Comparison of ENCODE assay signal across 18 mouse cellular contexts in the genomic region with DNA sequence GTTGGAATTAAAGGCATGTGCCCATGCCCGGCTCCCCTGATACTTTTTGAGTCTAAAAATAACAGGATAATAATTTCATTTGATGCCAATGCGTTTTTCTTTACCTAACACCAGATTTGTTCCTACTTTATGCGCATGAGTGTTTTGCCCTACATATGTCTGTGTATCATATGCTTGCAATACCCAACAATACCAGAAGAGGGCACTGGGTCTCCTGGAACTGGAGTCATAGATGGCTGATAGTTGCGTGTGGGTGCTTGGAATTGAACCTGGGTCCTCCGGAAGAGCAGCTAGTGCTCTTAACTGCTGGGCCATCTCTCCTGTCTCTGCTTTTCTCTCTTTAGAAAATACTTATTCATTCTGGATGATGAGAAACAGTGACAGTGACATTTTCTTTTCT.
A peak's percentile ranks its signal among the peaks of the same experiment; 100 is the strongest.
DNase-seq lines count a peak whose midpoint lies in the region; ATAC-seq and TF ChIP-seq lines count a peak whose summit lies in the region.
"Had no signal": no experiment of that assay in that cellular context is flagged by ENCODE, and none has a peak within 500 bp of the region (broad histone marks: within the 10 kb centered on the region; RNA-seq: fewer than 3 reads in every experiment).

No protein-coding gene starts in this region.

- no peaks in the 10 kb centered on the region for H3K4me1 ChIP-seq in liver, postnatal 0 days (ENCODE audit: insufficient read depth)
- H3K4me1 ChIP-seq in liver, embryonic 11.5 days (replicated peaks; ENCODE audit: control insufficient read depth, insufficient read depth, low read length) = no peaks in the 10 kb centered on the region
- H3K4me1 ChIP-seq: limb, embryonic 15.5 days; midbrain, embryonic 13.5 days; neural tube, embryonic 12.5 days had no signal

- H3K36me3 ChIP-seq in liver, postnatal 0 days (replicated peaks; ENCODE audit: insufficient read depth, low read length) = no peaks in the 10 kb centered on the region
- H3K36me3 ChIP-seq in liver, embryonic 11.5 days (ENCODE audit: control insufficient read depth, insufficient read depth, low read length) = no peaks in the 10 kb centered on the region
- H3K36me3 ChIP-seq: limb, embryonic 15.5 days; midbrain, embryonic 13.5 days; neural tube, embryonic 12.5 days had no signal

- DNase-seq in gastrocnemius, adult 2 months = no peak
- DNase-seq in gastrocnemius, adult 18-20 months (ENCODE audit: low spot score) = no peak
- no peak for DNase-seq in liver, postnatal 0 days
- DNase-seq in liver, embryonic 11.5 days (ENCODE audit: low spot score) = no peak
- peak; percentile 35 for DNase-seq in A20 (ENCODE audit: low read depth, low spot score)
- DNase-seq in brain, embryonic 14.5 days (ENCODE audit: low read depth) = no peak
- no peak for DNase-seq in embryo, embryonic 9.5 days (ENCODE audit: extremely low spot score)
- DNase-seq: adrenal gland, postnatal 10 days; cerebellum, postnatal 10 days; heart, adult 18-20 months; heart, postnatal 36 days; kidney, postnatal 4 days; lung, postnatal 4 days; right cerebral cortex, postnatal 4 days had no signal

- ATAC-seq in liver, postnatal 0 days = no peak
- no peak for ATAC-seq in liver, embryonic 11.5 days (replicated peaks; ENCODE audit: low FRiP score)
- ATAC-seq in inflammation-experienced regulatory T-cells, adult 6 months = no peak
- ATAC-seq: midbrain, embryonic 13.5 days had no signal

- H3K9me3 ChIP-seq in liver, postnatal 0 days (ENCODE audit: low read length) = peaks cover 6% of the 10 kb centered on the region
- no peaks in the 10 kb centered on the region; the same call in 1 of the 2 replicates for H3K9me3 ChIP-seq in liver, embryonic 11.5 days (ENCODE audit: control insufficient read depth, low read length)
- H3K9me3 ChIP-seq: limb, embryonic 15.5 days; neural tube, embryonic 12.5 days had no signal

- no peak overlapping the region for H3K9ac ChIP-seq in liver, postnatal 0 days (replicated peaks)
- no peak overlapping the region for H3K9ac ChIP-seq in liver, embryonic 11.5 days (ENCODE audit: low read depth, low read length)
- H3K9ac ChIP-seq: limb, embryonic 15.5 days; midbrain, embryonic 13.5 days; neural tube, embryonic 12.5 days had no signal

- H3K27me3 ChIP-seq in liver, postnatal 0 days (ENCODE audit: insufficient read depth, low read length) = no peaks in the 10 kb centered on the region
- no peaks in the 10 kb centered on the region for H3K27me3 ChIP-seq in liver, embryonic 11.5 days (replicated peaks; ENCODE audit: control insufficient read depth, insufficient read depth, low read length)
- H3K27me3 ChIP-seq: limb, embryonic 15.5 days; midbrain, embryonic 13.5 days; neural tube, embryonic 12.5 days had no signal

- peak; percentile 30 for TF ChIP-seq CTCF in gastrocnemius, adult 2 months (IDR thresholded peaks at IDR 0.05)
- TF ChIP-seq CTCF in liver, postnatal 0 days (IDR thresholded peaks at IDR 0.05; ENCODE audit: low read depth) = peak; percentile 46
- TF ChIP-seq CTCF in brain, embryonic 14.5 days (IDR thresholded peaks at IDR 0.05; ENCODE audit: borderline replicate concordance, extremely low read depth, insufficient read depth, insufficient read length) = peak; percentile 6; the same call in 1 of the 2 replicates

- intact Hi-C loops in gastrocnemius, adult 2 months (cut with DNase I) = no loop called here

- 80% methylated on average over 5 of the region's 5 CpGs for WGBS in liver, postnatal 0 days (ENCODE audit: insufficient replicate concordance)
- WGBS in liver, embryonic 11.5 days = 81% methylated on average over 5 of the region's 5 CpGs

- H3K4me3 ChIP-seq in gastrocnemius, adult 2 months = no peak overlapping the region
- H3K4me3 ChIP-seq in liver, postnatal 0 days (ENCODE audit: low read depth, low read length) = no peak overlapping the region
- H3K4me3 ChIP-seq in liver, embryonic 11.5 days (ENCODE audit: low read depth, low read length) = no peak overlapping the region
- H3K4me3 ChIP-seq: limb, embryonic 15.5 days; midbrain, embryonic 13.5 days; neural tube, embryonic 12.5 days had no signal

- TF ChIP-seq POLR2A in brain, embryonic 14.5 days (IDR thresholded peaks at IDR 0.05; ENCODE audit: borderline replicate concordance, extremely low read depth, insufficient read depth, insufficient read length, poor library complexity, severe bottlenecking) = no peak

- H3K4me2 ChIP-seq in liver, postnatal 0 days (ENCODE audit: low read depth, low read length) = no peak overlapping the region
- H3K4me2 ChIP-seq in liver, embryonic 11.5 days = no peak overlapping the region
- H3K4me2 ChIP-seq: limb, embryonic 15.5 days; midbrain, embryonic 13.5 days; neural tube, embryonic 12.5 days had no signal

- TF ChIP-seq EP300 in liver, postnatal 0 days (IDR thresholded peaks at IDR 0.05; ENCODE audit: low read depth) = no peak

- H3K27ac ChIP-seq in gastrocnemius, adult 2 months = no peak overlapping the region
- H3K27ac ChIP-seq in liver, postnatal 0 days (ENCODE audit: low read depth) = no peak overlapping the region
- H3K27ac ChIP-seq in liver, embryonic 11.5 days (ENCODE audit: low read depth, low read length) = no peak overlapping the region
- H3K27ac ChIP-seq: limb, embryonic 15.5 days; midbrain, embryonic 13.5 days; neural tube, embryonic 12.5 days had no signal
